Mouse (Mus musculus) Patski (cell line): ENCODE measurements around the gene Bcl2l11. TPM values are rescaled to one million over a fixed set of nuclear protein-coding genes. Genes with fewer than 3 reads are reported as not detected.

Experiments
- ATAC-seq: fragments of 100-300 bp; one replicate; pipeline ENCODE4 v1.8.0; 2021
- CTCF ChIA-PET: fragments of 350-600 bp; sonication (Branson Sonifier 250); formaldehyde crosslinking; loops from one replicate; lab custom pipeline; 2022; ENCODE audit warnings: inconsistent platforms; lab: Charles Lee
- POLR2A ChIA-PET: fragments of 350-600 bp; sonication (Branson Sonifier 250); formaldehyde crosslinking; loops from one replicate; lab custom pipeline; 2022; ENCODE audit warnings: antibody characterized with exemption, inconsistent platforms; lab: Charles Lee
- DNase-seq: peaks from one replicate; pipeline ENCODE4 v3.0.0-alpha.2; 2011; ENCODE audit warnings: low read depth, low spot score
- H3K27me3 ChIP-seq: fragments of 371-371 bp; one replicate; pipeline ENCODE4 v1.5.1; 2021
- CTCF ChIP-seq: fragments of 100-300 bp; IDR thresholded peaks from one replicate; pipeline ENCODE4 v1.5.1; 2021
- in situ Hi-C: fragments of 300-500 bp; cut with MboI; formaldehyde crosslinking; loops from 3 replicates; pipeline ENCODE4 v1.11.1; 2018; ENCODE audit warnings: low pct_unique_long_range_greater_than_20kb, mixed read lengths
- polyA plus RNA-seq: library from polyadenylated mRNA; unstranded; gene quantifications from one replicate; pipeline ENCODE4 v1.2.3, GENCODE M21; 2021

Gene Bcl2l11
- polyA plus RNA-seq, 1 experiment from 2014 or later: 16.3 TPM

DNA sequence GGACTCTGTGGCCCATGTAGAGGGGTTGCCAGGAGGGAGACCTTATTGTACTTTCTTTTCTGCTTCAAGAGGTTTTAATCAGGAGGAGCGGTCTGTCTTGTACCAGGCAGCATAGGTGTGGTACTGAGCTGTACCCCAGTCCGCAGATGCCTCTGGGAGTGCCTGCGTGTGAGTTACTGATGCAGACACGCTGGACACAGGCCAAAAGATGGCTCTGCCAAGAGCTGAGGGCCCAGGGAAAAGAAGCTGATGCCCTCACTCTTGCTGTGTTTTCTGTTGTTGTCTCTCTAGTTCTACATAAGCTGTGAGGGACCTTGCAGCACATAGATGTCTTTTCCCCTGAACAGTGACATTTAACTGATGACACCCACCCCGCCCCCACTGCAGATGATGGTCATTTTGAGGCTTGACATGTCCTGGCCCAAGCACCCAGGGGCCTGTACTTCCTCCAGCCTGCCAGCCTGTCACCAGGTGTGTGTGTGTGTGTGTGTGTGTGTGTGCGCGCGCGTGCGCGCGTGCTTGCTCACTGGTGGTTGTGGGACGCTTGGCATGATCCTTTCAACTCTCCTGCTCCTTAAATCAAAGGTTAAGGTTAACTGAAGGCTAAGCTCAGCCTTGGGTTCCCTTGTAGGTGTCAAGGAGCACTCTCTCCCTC, 29.7 kb downstream of the Bcl2l11 start:
- ChIA-PET POLR2A (interaction anchor here (1.5 kb wide), 1 partner anchor 12 kb away, joined by 3 read pairs; no protein-coding TSS in a partner anchor), CTCF (interaction anchor here (0.9 to 1.1 kb wide), 3 partner anchors 13 to 223 kb away, joined by 3 to 4 read pairs (median 3); no protein-coding TSS in a partner anchor)
- ATAC-seq (no peak), DNase-seq (no peak)
- TF ChIP-seq CTCF: no peak
- no peaks in the 10 kb centered on the region for H3K27me3 ChIP-seq
- in situ Hi-C loops: no loop called here

DNA sequence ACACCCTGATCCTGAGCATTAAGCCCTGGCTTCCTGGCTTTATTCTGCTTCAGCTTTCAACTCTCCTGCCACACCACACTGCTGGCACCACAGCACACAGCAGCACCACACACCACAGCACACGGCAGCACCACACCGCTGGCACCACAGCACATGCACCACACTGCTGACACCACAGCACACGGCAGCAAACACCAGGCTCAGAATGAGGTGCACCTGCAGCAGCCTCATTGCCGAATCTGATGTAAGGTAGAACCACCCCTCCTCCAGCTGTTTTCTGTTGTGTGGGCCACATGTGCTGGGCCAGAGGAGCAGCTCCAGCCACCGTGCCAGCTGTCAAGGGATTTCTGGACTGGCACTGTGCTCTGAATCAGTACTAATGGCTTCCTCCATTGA, 30.2 kb downstream of the Bcl2l11 start:
- no peaks in the 10 kb centered on the region for H3K27me3 ChIP-seq
- in situ Hi-C loops: no loop called here
- TF ChIP-seq CTCF: no peak
- DNase-seq: no peak
- ATAC-seq: no peak
- ChIA-PET POLR2A (no interaction called here), CTCF (interaction anchor here (0.9 to 1.1 kb wide), 3 partner anchors 13 to 223 kb away, joined by 3 to 4 read pairs (median 3); no protein-coding TSS in a partner anchor)

DNA sequence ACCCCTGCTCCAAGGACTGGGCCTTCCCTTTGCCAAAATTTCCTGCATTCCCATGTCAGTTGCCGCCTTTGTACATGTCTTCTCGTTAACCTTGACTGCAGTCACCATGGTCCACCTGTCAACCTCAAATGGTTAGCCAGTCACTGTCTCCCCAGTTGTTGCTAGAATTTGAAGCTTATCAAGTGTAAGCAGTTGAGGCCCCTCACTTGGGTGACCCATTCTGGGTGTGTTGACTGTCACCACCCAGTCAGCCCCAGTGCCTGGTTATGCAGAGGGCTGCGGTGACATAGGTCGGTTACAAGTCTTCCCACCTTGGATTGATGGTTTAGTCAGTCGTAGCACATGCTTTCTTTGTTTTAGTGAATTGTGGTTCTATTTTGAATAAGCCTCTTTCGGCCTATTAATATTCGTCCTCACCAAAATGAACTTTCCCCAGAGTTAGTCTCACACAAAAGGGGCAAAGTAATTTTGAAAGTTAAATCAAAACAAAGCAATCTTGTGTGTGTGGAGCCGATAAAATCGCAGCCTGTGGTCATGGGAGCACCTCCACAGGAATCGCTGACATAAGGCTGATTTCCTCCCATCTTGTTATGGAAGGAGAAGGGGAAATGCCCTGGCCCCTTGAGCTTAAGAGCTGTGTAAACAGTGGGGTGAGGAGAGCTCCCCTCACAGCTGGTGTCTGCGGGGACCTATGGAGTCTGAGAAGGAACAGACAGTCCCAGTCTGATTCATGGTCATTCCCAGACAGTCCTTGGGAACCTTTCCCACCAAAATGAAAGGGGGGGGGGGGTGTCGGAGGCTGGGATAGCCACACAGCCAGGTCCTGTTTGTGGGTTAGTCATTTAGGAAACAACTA, 30.9 kb downstream of the Bcl2l11 start:
- DNase-seq: no peak
- no peak for ATAC-seq
- no peak for TF ChIP-seq CTCF
- CTCF ChIA-PET: no interaction called here
- in situ Hi-C loops: no loop called here
- H3K27me3 ChIP-seq: no peaks in the 10 kb centered on the region
- POLR2A ChIA-PET: no interaction called here

DNA sequence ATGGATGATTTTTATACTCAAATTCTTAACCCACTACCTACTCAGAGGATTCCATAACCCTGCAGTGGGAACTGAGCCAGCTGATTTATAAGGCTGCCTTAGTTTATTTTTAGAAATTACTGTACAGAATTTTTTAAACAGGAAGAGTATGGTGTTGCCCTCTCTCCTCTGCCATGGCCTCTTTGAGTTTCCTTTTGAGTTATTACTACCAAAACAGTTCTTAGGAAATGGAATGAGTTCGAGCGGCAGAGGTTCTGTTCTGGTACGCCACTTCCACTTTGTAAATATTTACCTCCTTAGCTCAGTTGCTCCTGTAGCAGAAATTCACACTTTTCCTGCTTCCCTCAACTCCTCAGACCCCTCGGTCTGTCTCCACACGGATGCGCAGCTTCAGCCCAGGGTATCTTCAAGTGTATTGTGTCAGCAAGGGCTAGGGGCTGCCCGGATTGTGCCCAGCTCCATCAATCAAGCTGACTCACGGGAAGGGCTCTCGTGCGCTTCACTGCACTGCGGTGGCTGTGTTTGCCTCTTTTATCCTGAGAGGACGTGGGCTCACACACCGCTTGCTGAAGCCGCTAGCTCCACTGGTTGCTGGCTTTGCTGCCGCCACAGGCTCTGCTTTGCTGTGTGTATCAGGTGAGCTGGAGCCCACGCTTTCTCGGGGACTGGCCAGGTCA, 33.0 kb downstream of the Bcl2l11 start:
- in situ Hi-C loops: no loop called here
- no peak for ATAC-seq

DNA sequence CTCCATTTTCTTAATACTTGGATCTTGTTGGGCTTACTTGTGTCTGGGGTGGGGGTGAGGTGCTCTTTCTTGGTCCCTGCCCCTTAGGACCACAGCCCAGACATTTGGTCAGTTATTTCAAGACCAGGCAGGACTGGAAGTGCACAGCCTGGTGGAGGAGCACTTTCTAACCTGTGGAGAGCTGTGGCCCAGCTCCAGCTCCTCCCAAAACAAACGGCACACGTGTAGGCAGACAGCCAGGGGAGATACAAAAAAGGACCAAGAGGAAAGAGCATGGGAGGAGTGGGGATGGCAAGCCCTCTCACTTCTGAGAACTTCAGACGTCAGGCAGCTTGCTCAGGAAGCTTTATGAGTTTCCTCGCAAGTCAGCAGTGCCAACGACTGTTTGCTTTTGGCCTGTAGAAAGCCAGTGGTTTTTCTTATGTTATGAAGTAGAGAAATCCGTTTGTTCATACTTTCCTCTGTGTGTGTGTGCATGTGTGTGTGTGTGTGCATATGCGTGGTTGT, 33.8 kb downstream of the Bcl2l11 start:
- TF ChIP-seq CTCF: no peak
- ChIA-PET CTCF (interaction anchor here (1.3 kb wide), 1 partner anchor 17 kb away, joined by 3 read pairs; no protein-coding TSS in a partner anchor), POLR2A (no interaction called here)
- DNase-seq: no peak
- ATAC-seq: no peak
- no peaks in the 10 kb centered on the region for H3K27me3 ChIP-seq
- in situ Hi-C loops: no loop called here

More for the DNA sequence above, 33.0 kb downstream of the Bcl2l11 start:
- ChIA-PET CTCF (interaction anchor here (1.3 kb wide), 1 partner anchor 18 kb away, joined by 3 read pairs; no protein-coding TSS in a partner anchor), POLR2A (interaction anchor here (0.6 kb wide), 1 partner anchor 29 kb away, joined by 4 read pairs; no protein-coding TSS in a partner anchor)
- DNase-seq: no peak
- no peaks in the 10 kb centered on the region for H3K27me3 ChIP-seq
- no peak for TF ChIP-seq CTCF

DNA sequence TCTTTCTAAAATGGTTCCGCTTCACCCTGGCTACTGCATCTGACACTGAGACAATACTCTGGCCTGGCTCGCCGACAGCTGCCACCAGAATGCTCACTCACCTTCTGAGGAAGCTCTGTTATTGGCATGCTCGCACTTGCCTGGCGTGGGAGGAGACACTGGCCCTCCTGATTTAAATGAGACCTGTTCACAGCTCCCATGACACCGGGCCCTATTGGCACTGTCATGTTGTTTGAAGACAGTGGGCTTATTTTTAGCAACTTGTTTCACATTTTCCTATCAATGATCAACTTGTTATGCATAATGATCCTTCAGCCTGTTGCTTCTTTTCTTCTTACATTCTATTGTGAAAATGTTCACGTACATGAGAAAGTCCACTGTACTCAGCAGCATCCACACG, 37.3 kb downstream of the Bcl2l11 start:
- POLR2A ChIA-PET: no interaction called here

DNA sequence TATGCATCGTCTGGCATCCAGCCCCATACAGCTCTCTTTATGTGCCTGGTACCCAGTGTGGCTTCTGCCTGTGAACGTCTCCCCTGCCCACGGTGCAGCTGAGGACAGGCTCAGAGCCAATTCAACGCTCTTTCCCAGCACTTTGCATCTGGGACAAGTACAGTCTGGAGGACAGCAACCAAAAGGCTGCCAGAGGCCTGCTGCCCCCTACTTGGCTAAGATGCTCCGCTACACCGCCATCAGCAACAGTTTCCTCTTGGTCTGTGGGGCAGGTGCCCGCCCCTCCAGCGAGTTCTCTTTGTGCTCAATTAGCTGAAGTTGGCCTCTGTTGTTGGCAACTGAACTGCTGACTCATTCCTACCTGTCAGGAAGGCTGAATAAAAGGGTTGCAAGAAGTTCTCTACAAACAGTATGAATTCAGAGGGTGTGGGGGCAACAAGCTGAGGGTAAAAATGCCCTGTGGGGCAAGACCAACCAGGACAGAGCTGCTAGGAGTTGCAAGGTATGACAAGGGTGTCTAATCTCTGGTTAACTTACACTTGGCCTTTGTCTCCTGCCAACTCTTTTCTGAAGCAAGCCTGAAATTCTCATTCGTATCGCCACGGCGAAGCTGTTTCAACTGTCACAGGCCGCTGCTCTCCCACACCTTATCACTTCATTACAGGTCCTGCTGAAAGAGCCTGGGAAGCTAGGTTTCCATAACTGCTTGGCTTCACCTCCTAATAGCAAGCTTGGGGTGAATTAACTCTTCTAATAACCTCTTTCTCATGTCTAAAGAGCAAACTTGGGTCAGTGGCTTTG, 41.0 kb downstream of the Bcl2l11 start:
- no peak for TF ChIP-seq CTCF
- CTCF ChIA-PET: interaction anchor here (1.0 kb wide), 1 partner anchor 20 kb away, joined by 3 read pairs; no protein-coding TSS in a partner anchor
- DNase-seq: no peak
- POLR2A ChIA-PET: interaction anchor here (0.7 to 1.0 kb wide), 4 partner anchors 12 to 32 kb away, joined by 3 to 5 read pairs (median 4); no protein-coding TSS in a partner anchor
- no peak for ATAC-seq
- no peaks in the 10 kb centered on the region for H3K27me3 ChIP-seq
- in situ Hi-C loops: no loop called here

More for the DNA sequence above, 37.3 kb downstream of the Bcl2l11 start:
- DNase-seq (no peak), ATAC-seq (no peak)
- TF ChIP-seq CTCF: no peak
- in situ Hi-C loops: no loop called here
- no peaks in the 10 kb centered on the region for H3K27me3 ChIP-seq
- CTCF ChIA-PET: no interaction called here

DNA sequence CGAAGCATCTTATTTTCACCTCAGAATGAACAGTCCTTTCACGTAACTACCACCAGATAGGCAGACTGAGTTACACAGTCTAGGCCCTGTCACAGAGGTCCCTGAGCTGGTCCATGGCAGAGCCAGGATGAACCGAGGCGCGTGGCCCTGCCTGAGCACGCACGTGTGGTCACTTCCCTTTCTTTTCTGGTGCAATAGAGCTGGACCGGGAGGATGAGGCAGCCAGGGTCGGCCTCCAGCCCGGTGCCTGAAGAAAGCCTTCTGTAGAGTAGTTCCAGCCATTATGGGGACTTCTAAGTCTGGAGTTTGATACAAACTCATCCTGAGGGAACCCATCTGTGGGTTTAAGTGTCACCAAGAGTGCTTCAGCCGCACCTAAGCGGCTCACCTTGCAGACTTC, 42.1 kb downstream of the Bcl2l11 start:
- ChIA-PET CTCF (no interaction called here), POLR2A (interaction anchor here (0.9 to 1.0 kb wide), 2 partner anchors 13 to 27 kb away, joined by 3 to 4 read pairs; no protein-coding TSS in a partner anchor)
- DNase-seq (no peak), ATAC-seq (no peak)
- H3K27me3 ChIP-seq: no peaks in the 10 kb centered on the region
- TF ChIP-seq CTCF: no peak
- in situ Hi-C loops: no loop called here

DNA sequence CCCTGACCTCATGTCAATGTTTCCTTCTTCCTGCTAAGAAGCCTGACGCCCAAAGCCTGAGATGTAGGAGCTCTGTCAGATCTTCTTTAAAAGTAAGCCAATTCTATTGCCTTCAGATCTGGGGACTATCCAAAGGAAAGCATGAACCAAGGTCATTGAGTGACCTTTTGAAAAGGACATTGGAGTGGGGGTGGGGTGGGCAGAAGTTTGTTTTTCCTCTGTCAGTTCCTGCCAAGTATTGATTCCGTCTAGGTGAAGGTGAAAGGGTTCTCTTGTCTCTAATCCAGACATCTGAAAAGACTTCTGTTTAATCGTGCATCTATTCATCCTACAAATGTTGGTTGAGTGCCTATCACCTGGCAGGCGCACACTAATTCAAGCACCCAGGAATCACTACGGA, 43.6 kb downstream of the Bcl2l11 start:
- POLR2A ChIA-PET: no interaction called here
- ATAC-seq: no peak
- DNase-seq: no peak
- in situ Hi-C loops: no loop called here
- CTCF ChIA-PET: no interaction called here
- no peaks in the 10 kb centered on the region for H3K27me3 ChIP-seq
- TF ChIP-seq CTCF: no peak
